Mouse (Mus musculus) left cerebral cortex, adult 9 months (tissue): ENCODE data around the gene Pacsin3.
A peak's percentile ranks its signal among the peaks of the same experiment; 100 is the strongest.

Experiments used
- DNase-seq, 2 experiments: peaks; one replicate each; pipeline ENCODE4 v3.0.0; 2022; ENCODE audit warnings: low spot score in 2 of 2

The Pacsin3 gene

GRCm38 (mm10) chr2:91302845-91303244, 47.1 kb downstream of the Pacsin3 start:
- DNase-seq = peak in 1 of 2 experiments; percentile 34

DNA sequence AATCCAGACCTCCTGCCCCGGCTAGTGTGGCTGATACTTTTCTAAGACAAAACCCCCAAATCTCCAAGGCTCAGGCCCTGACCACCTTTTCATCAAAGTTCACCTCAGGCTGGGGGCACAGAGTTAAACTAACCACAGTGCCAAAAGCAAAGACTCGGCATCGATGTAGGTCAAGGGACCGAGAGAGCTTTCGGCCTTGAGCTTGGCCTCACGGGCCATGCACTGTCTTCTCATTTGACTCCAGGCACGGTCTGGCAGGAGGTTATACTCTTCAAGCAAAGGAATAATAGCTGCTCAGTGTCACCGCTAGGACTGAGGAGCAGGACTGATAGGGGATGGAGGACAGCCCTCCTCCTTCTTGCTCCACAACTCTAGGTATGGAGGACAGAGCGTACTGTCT, 50.2 kb downstream of the Pacsin3 start:
- DNase-seq = no peak

DNA sequence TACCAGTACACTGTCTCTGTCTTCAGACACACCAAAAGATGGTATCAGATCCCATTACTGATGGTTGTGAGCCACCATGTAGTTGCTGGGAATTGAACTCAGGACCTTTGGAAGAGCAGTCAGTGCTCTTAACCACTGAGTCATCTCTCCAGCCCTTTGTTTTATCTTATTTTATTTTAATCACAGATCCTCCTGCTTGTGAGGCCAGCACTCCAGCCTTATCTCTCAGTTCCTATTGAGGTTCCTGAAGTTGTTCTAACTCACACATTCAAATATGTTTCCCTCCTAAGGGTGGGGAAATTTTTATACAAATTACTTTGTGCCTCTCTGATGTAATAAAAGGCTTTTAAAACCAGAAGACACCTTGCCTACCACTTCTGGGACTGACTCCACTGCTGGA, 50.8 kb downstream of the Pacsin3 start:
- no peak for DNase-seq

DNA sequence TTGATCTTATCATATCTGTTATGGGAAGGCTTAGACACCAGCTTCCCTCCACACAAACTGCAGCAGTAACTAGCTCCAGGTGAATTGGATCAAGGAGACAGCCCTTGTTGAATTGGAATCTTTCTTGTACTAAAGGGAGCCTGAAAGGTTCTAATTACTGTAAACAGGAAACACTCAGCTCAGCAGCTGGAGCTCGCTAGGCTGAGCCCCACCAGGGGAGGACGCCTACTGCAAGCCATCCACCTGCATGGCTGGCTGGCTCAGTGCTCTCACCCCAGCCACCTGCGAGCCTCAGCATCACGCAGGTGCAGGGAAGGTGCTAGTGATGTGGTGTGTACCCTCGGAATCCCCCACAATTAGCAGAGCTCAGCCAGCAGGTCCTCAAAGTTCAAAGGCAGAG, 52.9 kb downstream of the Pacsin3 start:
- DNase-seq = no peak

DNA sequence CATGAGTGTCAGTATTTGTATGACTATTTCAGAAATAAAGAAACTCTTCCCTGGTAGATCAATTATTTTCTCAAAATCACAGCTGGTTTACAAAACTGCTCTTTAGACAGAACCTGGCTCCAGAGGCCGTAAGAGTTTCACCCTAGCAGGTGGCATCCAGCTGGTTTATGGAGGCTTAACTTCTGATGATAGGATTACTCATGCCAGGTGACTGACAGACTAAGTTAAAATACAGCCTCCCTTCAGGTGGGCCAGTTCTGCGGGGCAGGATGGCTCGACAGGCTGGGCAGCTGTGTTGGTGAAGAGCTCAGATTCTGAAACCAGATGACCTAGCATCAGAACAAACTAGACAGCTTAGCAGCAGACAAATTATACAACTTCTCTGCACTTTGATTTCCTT, 53.8 kb downstream of the Pacsin3 start:
- no peak for DNase-seq

GRCm38 (mm10) chr2:91312578-91313311, 57.0 kb downstream of the Pacsin3 start:
- no peak for DNase-seq

GRCm38 (mm10) chr2:91314184-91314583, 58.4 kb downstream of the Pacsin3 start:
- DNase-seq = no peak
